Mouse (Mus musculus) left cerebral cortex, adult 11 months (tissue): ENCODE data around the gene Fam161b.
A peak's percentile ranks its signal among the peaks of the same experiment; 100 is the strongest.

Experiments
- DNase-seq: peaks from one replicate; pipeline ENCODE4 v3.0.0; 2022; ENCODE audit warnings: low spot score

The Fam161b gene

DNA sequence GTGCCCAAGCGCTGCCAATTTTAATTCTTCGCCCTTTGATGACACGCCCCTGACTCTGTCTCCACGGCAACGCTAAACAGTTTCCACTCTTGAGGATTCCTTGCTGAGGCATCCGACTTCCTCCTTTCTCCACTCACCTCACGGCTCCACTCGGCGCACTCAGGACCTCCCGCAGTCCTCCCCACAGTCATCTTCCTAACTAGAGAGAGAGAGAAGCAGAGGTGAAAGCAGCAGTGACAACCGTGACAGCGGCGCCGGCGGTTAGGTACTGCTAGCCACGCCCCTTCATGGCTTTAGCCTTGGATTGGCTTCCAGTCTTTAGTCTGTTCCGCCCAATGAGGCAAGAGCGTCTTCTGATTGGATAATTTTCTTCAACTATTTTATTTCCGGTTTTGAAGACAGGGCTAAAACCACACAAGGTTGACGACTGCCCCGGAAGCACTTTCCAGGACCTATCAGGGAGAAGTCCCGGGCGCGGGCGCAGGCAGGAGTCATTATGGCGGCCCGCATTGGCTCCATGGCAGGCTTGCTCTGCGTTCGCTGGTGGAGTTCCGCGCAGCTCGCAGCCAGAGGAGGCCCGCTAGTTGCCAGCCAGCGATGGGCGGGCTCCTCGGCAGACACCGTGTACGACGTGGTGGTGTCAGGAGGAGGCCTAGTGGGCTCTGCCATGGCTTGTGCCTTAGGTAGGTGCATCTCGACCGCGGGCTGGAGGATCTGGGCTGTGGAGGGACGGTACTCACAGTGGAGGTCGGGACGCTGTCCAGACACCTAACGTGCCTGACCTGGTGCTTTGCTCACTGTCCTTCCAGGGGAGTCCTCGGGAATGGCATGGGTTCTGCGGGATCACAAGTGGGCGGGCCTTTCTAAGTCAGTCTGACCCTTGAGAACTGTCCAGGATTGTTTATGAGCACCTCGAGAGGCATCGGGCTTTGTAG, at the start of gene Fam161b, which contains the start of gene Coq6:
Gene Fam161b, minus strand, starts transcription at position 279 of the 935 bp plus-strand sequence.
Gene Coq6, plus strand, starts transcription at position 103 of the 935 bp plus-strand sequence.
- peak; percentile 96 for DNase-seq

- peak; percentile 83 for DNase-seq
Measured at GRCm38 (mm10) chr12:84408819-84409507, 47.3 kb upstream of the Fam161b start, which contains the start of the genes Entpd5 and Bbof1. Gene Entpd5, minus strand, starts transcription at chr12:84409029. Gene Bbof1, plus strand, starts transcription at chr12:84409071.

GRCm38 (mm10) chr12:84407874-84408818, 46.5 kb upstream of the Fam161b start:
- DNase-seq: no peak

DNA sequence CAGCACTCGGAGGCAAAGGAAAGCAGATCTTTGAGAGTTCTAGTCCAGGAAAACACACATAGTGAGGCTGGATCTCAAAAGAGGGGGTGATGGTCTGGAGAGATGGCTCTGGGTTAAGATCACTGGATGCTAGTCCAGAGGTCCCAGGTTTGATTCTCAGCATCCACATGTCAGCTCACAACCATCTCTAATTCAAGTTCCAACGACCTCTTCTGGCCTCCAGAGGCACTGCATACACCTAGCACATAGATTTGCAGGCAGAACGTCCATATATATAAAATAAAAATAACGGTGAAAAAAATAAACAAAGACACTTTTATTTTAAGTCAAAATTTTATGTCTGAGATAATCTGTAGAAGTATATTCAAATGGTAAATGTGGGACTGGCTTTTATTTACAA, 45.6 kb upstream of the Fam161b start:
- DNase-seq: no peak

DNA sequence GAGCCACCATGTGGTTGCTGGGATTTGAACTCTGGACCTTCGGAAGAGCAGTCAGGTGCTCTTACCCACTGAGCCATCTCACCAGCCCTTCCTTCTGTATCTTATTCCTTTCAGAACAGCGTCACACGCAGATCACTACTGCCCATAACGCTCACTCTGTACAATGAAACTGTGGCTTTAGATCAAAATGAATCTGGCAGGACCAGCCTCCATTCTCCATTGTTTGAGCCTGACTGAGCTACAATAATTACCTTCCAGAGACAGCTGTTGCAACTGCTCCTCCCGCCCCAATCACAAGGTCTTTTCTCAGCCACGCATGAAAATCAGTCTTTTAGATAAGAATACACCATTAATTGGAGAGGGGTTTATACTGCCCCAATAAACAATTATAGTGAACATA, 42.9 kb upstream of the Fam161b start:
- no peak for DNase-seq

- DNase-seq: no peak
Measured at GRCm38 (mm10) chr12:84402923-84403322, 41.3 kb upstream of the Fam161b start.

- no peak for DNase-seq
Measured at GRCm38 (mm10) chr12:84400653-84401052, 39.0 kb upstream of the Fam161b start.

DNA sequence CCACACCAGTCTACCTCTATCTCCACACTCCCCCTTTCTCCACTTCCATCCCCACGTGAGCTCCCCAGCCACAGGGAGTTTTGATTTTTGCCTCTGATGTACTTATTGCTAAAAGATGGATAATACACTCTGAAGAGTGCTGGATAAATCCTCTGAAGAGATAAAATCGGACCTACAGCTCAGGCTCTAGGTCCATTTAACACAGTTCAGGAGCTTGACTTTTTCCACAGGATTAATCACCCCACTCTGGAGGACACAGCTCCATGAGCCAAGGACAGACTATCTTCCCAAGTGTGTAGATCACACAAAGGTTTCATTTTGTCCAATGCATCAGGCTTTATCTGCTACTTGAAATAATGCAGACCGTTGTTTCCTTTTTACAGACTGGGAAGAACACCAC, 38.4 kb upstream of the Fam161b start:
- DNase-seq: no peak

DNA sequence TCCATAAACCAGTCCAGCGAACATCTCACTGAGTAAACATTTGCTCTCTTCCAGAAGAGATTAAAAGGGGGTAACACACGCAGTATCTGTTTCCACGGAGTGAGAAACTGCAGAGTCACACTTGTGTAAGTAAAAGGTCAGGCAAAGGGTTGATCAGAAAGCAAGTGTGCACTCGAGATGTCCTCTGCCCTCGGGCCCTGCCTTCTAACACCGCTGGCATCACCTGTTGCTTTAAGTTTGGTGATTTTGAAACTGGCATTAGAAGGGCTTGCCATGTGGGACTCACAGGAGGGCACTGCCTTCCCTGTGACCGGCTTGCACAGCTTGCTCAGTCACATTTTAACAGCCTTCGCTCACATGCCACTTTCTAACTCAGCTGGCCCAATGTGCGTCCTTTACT, 38.0 kb upstream of the Fam161b start:
- no peak for DNase-seq

DNA sequence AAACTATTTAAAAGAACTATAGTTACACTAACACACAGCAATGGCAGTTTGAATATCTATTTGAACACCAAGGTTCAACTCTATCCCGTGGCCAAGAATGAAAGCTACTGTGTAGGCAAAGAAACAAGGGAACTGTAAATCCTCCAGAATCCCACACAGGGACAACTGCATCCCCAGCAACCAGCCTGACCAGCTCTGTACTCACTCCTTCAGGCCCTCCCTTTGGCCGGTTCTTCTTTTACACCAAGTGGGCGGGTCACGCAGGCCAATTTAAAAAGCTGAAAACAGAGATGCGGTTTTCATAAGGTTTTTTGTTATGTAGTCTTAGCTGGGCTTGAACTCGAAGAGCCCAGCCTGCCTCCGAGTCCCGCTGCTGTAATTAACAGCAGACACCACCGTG, 37.5 kb upstream of the Fam161b start:
- no peak for DNase-seq

GRCm38 (mm10) chr12:84398629-84399028, 37.0 kb upstream of the Fam161b start:
- no peak for DNase-seq

DNA sequence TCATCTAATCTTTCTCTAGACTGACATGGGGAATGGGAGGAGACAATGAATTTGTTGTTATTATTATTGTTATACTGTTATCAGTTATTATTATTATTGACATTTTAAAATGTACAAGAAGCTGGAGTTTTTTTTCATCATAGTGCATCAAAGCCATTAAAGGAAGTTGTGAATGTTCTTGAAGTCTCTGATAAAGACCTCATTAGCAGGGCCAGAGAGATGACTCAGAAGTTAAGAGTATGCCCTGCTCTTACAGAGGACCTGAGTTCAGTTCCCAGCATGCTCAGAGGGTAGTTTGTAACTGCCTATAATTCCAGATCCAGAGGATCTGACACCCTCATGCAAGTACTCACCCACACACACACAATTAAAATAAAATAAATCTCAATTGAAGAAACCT, 36.1 kb upstream of the Fam161b start:
- DNase-seq: no peak

DNA sequence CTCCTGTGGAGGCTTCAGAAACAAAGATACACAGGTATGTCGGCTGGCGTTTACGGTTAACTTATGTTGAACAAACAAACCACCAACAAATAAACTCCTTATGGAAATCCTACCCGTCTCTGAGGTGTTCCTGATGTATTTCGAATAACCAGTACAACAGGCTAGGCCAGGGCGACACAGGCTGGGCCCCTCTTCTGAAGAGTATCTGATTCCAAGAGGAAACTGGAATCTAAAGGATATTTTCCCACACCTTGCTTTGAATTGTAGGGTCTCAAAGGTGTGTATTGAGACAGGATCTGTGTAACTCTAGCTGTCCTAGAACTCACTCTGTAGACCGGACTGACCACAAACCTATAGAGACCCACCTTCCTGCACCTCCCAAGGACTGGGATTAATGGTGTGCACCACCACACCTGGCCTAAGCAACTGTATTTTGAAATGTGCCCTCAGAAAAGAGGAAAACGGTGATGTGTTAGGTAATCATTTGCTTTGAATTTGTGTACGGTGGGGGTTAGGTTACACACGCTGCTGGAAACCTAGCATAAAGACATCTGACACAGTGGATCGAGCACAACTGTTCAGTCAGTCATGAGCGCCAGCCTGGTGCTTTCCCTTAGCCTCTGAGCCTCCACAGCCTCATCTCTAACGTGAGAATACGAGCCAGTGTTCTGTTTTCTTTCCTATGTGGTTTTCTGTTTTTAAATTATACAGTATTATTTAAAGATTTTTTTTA, 35.5 kb upstream of the Fam161b start:
- no peak for DNase-seq

GRCm38 (mm10) chr12:84393847-84394246, 32.2 kb upstream of the Fam161b start:
- no peak for DNase-seq

GRCm38 (mm10) chr12:84392681-84393080, 31.0 kb upstream of the Fam161b start:
- DNase-seq: no peak

- no peak for DNase-seq
Measured at GRCm38 (mm10) chr12:84390336-84390735, 28.7 kb upstream of the Fam161b start.

GRCm38 (mm10) chr12:84388774-84389400, 27.3 kb upstream of the Fam161b start:
- no peak for DNase-seq

DNA sequence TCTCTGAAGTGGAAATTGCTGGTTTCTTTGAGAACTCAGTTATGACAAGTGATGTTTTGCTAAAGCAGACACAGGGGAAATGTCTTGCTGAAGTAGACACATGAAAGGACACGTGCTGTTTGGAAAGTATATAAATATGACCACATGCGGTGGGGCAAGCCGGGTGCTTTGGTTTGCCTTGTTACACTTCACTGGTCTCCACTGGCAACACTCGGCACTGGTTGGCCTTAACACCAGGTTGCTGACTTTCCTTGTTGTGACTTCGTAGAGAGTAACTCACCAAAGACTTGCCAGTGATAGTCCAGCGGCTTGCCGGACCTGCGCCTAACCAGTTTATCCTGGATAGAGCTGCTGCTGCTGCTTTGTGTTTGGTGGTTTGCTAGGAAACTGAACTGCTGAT, 26.5 kb upstream of the Fam161b start:
- DNase-seq: no peak

DNA sequence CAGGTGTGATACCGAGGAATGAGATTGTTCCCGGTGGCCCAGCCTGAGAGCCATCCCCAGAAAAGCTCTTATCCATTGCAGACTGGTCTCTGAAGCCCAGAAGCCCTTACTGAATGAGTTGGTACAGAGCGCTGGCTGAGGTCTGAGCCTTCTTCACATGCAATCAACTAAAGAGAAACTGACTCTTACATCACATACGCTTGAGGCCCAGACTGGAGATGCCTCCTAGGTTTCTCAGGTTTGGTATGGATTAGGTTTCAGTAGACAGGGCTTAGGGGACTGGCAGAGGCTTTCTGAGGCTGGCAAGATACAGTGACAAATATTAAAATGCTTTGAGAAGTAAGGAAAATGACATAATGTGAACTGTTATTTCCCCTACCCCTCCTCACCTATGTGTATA, 23.8 kb upstream of the Fam161b start:
- DNase-seq: no peak

DNA sequence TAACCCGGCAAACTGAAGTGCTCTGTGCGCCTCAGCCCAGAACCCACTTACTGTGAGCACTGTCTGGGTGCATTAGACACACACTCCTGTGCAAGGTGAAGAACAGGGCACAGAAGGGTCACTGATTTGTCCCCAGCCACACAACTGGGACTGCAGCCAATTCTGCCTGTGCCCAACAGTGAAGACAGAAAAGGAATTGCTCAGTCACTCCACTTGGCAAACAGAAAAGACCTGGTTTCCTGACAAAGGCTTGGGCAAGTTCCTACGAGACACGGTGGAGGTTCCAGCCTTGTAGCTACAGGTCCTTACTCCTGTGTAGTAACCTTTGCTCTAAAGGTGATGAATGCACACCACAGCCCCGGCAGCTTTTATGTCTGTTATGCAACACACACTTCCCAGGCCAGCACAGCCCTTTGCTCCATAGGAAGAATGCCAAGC, 23.0 kb upstream of the Fam161b start:
- no peak for DNase-seq

- DNase-seq: no peak
Measured at GRCm38 (mm10) chr12:84382369-84382768, 20.7 kb upstream of the Fam161b start.
